Mouse (Mus musculus) brain, adult 2 months (tissue): Measurements from ENCODE around the gene Lkaaear1.

Source experiments
- DNase-seq: peaks from one replicate; pipeline ENCODE4 v3.0.0; 2011; ENCODE audit warnings: low read depth, low spot score

Lkaaear1 gene

DNA sequence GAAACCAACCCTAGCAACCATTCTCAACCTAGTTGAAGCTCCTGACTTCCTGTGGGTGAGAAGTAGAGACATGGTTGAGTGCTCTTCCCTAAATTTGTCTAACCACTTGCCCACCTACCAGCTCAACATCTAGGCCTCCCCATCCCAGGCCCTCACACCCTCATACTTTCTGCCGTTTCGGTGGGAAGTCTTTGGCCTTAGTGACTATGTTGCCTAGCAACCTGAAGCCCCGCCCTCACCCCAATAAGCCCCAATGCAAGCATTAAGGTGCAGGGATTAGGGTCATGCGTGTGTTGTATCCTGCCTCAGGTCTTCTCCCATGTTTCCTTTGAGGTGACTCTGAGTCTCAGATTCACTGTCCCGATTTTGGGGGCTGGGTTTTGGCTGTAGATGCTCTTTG, at the start of gene Lkaaear1:
Gene Lkaaear1, minus strand, starts transcription at position 202 of the 400 bp plus-strand sequence.
- DNase-seq: no peak

DNA sequence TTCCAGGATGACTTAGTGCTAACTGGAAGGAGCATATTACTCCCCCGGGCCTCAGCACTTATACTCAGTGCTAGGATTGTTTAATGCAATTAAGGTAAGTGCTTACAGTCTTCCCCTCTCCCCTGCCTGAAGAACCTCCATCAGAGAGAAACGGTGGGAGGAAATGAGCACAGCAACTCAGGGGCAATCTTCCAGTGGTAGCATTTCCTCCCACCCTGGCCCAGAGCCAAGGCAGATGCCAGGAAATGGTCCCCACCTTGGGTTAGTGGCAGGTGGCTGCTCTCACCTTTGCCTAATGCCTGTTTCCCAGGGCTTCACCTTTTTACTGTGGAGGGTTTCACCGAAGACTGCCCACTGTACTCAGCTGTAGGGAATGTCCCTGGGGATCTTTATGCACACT, 31.8 kb upstream of the Lkaaear1 start:
- no peak for DNase-seq

DNA sequence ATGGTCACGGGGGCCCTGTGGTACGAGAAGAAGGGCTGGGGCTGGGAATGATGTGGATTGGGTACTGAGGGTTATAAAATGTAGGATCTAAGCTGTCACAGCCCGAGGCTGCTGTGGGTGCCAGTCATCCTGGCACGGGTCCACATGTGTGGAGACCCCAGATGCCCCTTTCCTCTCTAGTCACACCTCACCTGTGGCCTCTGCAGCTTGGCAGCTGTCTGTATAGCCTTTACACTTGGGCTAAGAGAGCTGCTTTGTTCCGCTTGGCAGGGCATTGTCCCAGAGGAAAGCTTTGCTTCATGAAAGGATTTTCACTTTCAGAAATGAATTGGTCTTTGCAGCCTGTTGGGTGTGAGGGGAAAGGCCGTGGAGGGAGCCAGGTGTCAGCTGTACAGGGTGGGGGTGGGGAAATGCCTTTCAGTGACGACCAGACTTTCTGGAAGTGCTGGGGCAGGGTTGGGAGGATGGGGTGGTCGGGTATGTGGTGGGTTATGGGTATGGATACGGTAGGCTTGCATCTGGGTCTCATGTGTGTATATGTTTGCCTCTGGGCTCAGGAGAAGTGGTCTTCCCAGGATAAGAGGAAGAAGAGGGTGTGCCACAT, 29.5 kb upstream of the Lkaaear1 start:
- DNase-seq: no peak

DNA sequence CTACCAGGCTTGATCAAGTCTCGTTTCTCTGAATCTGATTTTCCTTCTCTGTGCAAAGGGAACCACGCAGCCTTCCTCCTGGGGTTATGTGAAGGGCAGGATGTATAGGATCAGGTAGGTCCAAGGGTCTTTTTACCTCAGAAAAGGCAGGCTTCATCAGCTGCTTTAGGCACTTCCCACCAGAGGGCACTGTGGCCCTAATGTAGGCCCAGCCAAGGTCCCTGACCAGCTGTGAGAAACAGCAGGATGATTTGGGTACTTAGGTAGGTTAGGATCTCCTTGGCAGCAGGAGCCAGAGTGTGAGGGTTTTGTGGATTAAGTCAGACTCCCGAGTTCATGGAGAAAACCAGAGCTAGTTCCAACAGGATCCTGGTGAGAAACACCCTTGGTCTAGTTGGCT, 24.0 kb upstream of the Lkaaear1 start:
- peak; percentile 73 for DNase-seq

DNA sequence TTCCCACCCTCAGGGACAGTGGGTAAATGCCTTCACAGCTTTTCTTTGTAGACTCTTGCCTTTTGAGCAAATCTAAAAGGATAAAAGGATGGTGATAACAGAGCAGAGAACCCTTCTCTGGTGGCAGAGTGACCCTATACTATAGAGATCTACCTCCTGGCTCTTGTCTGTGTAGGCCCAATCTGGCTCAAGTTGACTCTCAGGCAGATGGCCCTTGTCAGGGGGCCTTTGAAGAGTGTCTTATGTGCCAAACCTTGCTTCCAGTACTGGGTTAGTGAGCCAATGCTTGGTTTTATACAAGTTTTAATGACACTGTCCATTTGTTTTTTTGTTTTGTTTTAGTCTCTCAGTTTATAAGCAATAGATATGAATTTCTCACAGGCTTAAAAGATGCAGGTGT, 23.0 kb upstream of the Lkaaear1 start:
- DNase-seq: peak; percentile 96

DNA sequence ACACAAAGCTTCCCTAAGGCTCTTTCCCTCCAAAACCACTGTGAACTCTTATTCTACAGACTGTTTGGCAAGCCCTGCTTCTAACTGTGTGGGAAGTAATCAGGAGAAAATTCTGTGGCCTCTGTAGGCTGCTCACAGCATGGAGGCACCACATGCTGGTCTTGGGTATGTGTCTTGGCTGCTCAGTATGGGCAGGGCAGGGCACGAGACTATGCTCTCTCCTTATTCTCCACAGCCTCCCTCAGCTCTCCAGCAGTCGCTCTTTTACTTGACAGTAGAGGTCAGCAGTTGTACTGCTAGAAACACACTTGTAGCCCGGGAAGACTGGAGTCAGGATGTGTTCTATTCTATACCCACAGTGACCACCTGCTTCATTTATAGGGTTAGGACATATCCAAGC, 21.8 kb upstream of the Lkaaear1 start:
- peak; percentile 70 for DNase-seq

DNA sequence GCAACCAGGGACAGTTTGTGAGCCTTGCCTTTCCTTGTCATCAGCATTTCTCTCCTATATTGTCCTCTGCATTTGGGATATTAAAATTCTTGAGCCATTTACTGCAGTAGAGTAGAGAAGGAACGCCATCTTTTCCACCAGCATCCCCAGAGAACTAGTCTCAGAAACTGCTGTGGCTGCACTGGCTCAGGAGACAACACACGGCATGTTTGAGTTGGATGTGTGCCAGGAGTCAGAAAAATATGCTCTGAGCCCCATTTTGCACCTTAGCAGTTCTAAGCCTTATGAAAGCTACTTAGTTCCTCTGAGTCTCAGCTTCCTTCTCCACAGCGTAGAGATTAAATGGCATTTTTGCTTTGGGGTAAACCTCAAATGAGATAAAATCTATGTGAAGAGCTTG, 18.7 kb upstream of the Lkaaear1 start:
- DNase-seq: peak; percentile 63

DNA sequence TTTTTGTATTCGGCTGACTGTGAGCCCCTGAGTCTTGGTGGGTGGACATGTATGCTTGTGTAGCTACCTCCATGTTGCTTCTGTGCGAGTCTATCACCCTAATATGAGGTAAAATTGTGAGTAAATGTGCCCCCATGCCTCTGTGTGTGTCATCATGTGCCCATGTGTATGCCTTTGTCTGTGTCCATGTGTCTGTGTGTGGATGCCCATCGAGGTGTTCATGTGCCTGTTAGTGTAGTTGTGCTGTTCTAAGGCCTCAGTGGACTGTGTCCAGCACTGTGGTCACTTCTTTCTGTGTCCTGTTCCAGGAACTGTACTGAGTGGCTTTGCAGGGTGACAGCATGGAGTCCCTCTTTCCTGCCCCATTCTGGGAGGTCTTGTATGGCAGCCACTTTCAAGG, 17.1 kb upstream of the Lkaaear1 start:
- no peak for DNase-seq

DNA sequence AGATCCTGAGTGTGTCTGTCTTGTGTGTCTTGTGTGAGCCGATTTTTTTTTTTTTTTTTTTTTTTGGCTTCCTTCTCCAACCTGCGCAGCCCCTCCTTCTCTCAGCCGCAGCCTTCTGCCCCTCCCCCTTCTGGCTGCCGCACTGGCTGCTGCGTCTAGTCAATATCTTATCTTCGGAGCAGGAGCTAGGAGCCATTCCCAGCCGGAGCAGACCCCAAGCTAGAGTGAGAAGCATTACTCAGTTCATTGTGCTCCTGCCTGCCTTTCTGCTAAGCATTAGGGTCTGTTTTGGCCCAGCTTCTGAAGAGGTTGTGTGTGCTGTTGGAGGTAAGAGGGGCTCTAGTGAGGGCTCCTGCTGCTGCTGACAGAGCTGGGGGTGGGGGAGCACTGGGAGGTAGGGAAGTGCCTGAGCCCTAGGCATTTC, 16.7 kb upstream of the Lkaaear1 start, which contains the start of gene Oprl1:
Gene Oprl1, plus strand, starts transcription at position 114 of the 424 bp plus-strand sequence.
- peak; percentile 85 for DNase-seq

DNA sequence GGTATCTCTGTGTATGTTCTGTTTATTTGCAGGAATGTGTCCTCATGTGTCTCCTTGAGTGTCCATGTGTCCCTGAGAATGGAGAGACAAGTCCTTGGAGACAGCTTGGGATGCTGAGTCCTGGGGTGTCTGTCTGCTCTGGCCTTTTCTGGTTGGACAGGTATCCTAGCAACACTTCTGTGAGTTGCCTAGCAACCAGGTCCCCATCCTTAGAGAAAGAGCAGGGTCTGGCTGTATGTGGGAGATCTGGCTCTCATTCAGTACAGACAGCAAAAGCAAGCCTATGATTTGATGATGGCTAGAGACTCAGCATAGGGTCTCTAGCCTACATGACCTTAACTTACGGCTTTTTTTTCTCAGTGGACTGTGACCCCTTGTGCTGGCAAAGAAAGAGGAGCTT, 15.5 kb upstream of the Lkaaear1 start:
- peak; percentile 94 for DNase-seq

DNA sequence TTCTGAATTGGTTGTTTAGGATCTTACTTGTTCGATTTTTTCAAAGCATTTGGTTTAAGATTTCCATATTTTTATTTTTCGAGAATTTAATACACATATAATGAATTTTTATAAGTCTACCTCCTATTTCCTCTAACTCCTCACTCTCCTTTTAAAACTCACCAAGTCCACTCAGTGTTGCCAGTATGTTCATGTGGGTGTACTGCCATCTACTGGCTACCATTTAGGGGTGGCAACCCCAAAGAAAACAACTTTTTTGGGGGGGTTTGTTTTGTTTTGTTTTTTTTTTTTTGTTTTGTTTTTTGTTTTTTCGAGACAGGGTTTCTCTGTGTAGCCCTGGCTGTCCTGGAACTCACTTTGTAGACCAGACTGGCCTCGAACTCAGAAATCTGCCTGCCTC, 8.4 kb upstream of the Lkaaear1 start:
- DNase-seq: peak; percentile 63

DNA sequence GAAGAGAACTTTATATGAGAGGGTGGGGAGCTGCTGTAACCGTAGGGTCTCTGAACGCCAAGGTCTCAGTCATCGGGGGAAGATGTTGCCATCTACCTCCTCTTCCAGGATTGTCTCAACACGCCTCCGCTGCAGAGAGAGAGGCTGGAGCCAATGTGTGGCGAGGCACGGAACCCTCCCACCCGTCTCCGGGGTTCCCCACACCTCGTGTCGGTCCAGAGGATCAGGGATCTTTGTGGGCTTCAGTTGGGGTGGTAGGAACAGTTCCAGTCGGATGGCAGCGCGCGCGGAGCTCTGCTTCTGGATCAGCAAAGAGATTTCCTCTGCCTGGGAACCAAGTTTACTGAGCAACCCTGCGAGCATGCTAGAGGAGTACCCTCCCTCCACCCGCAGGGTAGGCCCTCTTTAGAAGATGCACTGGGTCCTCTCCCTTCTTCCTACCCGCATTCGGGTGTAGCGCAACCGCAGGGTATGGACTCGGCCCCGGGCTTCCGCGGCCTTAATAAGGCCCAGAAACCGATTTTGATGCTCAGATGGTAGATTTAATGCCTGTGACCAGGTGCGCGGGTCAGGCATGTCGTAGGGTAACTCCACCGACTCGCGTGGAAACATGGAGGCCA, 1.3 kb downstream of the Lkaaear1 start:
- no peak for DNase-seq

DNA sequence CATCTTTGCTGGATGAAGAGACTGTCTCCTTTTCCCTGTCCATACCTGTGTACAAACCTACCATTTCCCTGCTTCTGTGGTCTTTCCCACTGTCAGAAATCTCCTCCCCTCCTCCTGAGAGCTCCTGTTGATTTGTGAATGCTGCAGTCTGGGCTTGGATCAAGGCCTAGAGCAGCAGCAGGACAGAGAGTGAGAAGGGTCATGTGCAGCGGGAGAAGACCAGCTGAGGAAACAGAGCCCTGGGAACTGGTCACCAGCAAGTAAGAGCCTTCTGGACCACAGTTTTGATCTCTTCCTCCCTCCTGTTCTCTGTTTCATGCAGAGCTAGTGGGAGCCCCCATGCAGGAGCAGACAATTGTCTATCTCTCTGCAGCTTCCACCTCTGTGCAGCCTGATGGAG, 2.5 kb downstream of the Lkaaear1 start:
- DNase-seq: no peak

DNA sequence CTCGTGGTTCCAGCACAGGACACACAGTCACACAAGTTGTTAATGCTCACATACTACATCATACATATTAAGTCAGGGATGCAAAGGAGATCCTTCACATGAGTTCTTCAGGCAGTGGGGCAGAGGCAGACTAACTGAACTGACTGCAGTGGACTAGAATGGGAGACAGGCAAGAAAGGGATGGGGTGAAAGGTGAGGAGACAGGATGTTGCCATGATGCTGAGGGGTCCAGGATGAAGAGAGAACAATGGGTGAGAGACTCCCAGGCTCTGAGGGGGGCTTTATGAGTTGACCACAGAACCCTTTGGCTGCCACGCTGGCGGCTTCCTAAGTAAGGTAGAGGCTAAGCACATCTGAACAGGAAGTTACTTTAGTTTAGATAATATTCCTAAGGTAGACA, 3.7 kb downstream of the Lkaaear1 start:
- DNase-seq: no peak

DNA sequence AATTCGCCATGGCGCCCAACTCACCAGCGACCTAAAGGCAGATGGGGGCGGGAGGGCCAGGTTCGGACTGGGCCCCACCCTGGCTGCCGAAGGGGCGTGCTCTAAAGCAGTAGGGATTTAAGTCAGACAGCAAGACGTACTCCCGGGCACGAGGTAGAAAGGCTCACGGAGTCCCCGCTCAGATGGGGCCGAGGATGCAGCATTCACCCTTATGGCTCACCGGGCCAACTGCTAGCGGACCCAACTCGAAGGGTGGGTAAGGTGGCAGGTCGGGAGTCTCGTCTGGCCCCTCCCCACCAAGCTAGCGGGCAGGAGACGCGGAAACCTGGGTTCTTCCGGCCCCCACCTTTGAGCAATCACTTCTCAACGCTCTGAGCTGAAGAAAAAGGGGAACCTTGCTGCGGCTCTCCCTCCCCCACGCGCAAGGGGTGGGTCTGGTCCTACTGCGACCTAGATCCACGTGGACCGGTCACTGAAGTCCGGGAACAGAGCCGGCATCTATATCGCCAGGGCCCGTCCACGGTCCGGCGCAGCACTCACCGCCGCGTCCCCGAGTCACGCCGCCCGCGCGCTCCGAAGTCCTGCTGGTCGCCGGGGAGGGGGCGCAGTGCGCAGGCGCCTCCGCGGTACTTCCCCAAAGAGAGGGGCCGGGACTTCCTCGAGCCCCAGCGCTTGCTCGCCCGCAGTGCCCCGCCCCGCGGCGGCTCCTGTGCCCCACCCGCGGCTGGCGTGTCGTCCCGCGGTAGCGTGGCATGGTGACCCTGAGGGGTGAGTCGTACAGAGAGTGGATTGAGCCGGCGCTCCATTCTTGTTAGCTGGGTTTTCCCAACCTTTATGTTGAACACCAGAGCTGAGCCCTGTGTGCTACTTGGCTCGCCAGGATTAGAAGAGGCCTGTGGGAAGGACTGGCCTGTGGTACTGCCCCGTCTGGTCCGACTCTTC, 4.6 kb downstream of the Lkaaear1 start, which contains the start of gene Rgs19:
Gene Rgs19, minus strand, starts transcription at position 639 of the 942 bp plus-strand sequence.
- peak; percentile 89 for DNase-seq

DNA sequence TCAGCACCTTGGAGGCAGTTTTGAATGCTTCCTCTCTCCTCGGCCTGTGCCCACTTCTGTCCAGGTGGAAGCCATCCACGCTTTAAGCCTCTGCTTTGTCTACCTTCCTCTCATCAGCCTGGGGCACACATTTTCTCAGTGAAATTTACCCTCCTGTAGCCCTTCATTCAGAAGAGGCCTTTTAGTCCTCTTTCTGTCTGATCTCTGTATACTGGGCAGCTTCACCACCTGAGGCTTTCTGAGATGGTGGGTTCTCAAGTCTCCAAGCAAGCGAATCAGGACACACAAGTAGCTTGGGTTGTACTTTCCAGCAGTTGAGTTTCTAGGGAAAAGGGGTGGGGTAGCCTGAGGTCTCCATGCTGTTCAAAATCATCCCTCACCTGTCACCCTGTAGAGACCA, 5.9 kb downstream of the Lkaaear1 start:
- DNase-seq: no peak

DNA sequence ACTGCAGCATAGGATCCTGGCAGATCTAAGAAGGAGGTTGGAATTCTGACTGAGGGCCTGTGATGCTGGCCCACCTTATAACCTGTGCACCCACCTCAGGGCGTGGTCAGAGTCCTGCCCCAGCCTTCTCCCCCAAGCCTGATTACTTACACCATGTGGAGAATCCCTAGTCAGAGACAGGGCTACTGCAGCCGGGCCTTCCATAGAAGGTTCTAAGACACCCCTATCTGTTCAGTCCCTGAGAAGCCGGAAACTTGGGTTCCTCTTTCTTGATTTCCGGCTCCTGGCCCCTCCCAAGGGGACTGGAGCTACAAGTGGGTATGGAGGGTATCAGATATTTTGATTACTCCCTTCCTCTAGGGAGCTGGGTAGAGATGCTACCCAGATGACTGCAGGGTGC, 6.7 kb downstream of the Lkaaear1 start:
- no peak for DNase-seq

DNA sequence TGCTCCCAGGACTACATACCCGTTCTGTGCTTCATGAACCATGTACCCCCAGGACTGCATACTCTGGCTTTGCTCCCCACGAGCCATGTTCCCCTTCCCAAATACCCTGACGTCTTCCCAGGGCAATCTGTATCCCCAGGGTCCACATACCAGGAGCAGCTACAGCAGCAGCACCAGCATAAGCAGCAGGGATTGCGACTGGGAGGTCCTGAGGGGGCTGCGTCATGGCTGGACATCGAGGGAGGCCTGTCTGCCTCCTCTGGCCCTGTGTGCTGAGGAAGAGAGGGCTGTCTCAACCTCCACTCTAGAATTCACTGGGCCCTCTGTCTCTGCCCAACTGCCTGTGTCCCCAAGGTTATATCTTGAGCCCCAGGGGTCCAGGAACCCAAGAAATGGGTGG, 7.2 kb downstream of the Lkaaear1 start:
- DNase-seq: no peak

DNA sequence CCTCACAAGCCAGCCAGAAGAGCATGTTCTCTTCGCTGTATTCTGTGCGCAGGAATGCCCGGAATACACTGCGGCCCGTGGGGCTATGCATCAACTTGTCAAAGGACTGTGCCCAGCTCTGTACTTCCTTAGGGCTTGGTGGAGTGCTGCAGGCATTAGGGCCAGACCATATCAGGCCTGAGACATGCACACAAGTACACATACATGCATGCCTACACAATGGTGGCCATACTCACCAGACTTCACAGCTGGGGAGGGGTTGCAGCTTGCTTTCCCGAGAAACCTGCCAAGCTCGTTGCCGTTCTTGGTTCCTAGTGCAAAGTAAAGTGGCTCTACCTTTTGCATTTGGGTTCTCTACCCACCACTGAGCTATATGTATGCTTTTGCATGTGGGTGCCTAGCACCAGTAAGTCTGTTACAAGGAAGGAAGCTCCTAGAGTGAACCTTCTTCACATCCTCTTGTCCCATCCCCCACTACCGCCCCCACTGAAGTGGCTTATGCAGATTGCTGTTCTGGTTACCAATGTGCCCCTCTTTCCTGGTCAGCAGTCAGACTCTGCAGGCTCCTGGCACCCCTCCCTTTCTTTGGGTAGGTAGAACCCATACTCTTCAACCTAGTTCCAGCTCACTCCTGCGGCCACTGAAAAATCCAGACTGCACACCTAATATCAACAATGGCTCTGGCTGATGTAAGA, 8.6 kb downstream of the Lkaaear1 start:
- no peak for DNase-seq

DNA sequence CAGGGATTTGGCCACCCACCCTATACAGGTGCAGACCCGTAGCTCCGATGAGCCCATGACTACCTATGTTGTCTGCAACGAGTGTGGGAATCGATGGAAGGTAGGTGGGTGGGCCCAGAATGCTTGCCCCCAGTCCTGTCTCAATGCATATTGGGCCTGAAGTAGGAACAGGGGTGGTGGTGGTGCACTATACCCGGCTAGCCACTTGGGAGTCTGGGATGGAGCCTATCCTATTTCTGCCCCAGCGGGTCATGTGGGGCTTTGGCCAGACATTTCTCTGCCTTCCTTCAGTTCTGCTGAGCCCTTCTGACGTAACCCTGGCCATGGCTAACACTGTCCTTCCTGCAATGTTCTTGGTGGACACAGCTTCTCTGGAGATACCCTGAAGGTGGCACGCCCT, 10.7 kb downstream of the Lkaaear1 start:
- DNase-seq: no peak

DNA sequence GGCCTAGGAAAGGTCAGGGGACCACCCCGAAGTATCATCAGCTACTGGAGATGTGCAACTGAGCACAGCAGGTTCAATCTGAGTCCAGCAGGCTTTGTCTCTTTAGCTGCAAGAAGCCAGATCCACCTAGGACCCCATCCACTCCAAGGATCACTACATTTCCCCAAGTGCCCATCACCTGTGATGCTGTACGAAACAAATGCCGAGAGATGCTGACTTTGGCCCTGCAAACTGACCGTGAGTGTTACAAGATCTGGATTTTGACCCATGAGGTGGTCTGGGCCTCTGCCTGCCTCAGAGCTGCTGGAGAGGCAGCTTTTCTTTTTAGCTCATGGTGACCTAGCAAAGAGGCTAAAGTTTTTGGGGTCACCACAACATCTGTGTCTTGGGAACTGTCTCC, 12.6 kb downstream of the Lkaaear1 start:
- DNase-seq: no peak

DNA sequence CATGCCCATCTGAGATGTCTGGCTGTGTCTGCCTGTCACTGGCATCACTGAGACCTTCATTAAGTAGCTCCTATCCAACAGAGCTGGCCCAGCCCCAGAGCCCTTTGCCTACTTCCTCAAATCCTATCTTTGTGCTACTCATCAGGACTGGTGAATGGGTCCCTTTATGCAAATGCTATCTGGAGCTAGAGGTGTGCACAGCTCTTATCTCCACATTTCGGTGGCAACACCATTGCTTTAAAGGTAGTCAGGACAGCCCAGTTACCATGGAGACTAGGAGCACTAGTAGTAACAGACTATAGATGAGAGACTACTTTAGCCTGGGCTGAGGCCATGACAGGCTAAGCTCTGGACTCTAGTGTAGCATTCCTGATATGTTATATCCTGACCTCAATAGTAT, 13.5 kb downstream of the Lkaaear1 start:
- no peak for DNase-seq
